Comparison of ENCODE assay signal across 8 mouse cellular contexts in the genomic region with DNA sequence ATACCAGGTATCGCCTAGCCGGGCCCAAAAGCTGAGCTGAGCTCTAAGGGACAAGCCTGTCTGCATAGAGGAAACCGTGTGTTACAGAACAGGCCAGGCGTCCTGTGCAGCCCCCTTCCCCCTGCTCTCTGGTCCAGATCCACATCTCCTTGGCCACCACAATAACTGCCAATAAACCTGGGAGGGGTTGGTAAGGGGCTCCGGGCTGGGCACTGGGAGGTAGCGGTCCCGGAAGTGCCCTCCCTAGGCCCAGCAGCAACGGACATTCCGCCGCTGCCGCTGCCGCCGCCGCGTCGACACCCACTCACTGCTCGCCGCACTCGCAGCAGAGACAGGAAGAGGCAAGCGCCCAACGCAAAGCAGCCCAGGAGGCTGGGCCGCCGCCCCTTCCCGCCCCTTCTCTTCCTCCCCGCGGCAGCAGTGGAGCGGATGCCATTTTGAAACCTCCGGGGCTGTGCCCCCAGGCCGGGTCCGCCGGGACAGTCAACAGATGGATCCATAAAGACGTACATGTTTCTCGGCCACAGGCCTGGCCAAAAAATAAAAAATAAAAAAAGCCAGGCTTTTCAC. TPM values are rescaled to one million over a fixed set of nuclear protein-coding genes. Genes with fewer than 3 reads are reported as not detected.
DNase-seq lines count a peak whose midpoint lies in the region; ATAC-seq lines count a peak whose summit lies in the region.

No protein-coding gene starts in this region.

- H3K36me3 ChIP-seq in hindbrain, embryonic 13.5 days: no peaks in the 10 kb centered on the region

- peak overlapping the region; percentile 94 for H3K9ac ChIP-seq in hindbrain, embryonic 13.5 days

- under 1% methylated on average over 32 of the region's 33 CpGs for WGBS in hindbrain, embryonic 13.5 days

- DNase-seq in NIH3T3 (ENCODE audit: low read depth): peak; percentile 88
- DNase-seq in cerebellum, postnatal 14 days: peak; percentile 50 to 55
- peak; percentile 78 to 80 for DNase-seq in frontal cortex, postnatal 36 days (ENCODE audit: low spot score in 2 of 2)
- peak; percentile 69 to 81 for DNase-seq in left cerebral cortex, adult 18-20 months (ENCODE audit: low spot score in 2 of 2)
- peak; percentile 91 to 94 for DNase-seq in lung, postnatal 4 days
- DNase-seq in right cerebral cortex, adult 18-20 months: peak; percentile 86
- peak; percentile 74 to 80 for DNase-seq in urinary bladder, adult 18-20 months (ENCODE audit: low spot score in 2 of 2)

- H3K27ac ChIP-seq in hindbrain, embryonic 13.5 days: peak overlapping the region; percentile 97

- peak overlapping the region; percentile 95 for H3K4me2 ChIP-seq in hindbrain, embryonic 13.5 days

- peaks cover 91% of the 10 kb centered on the region for H3K4me1 ChIP-seq in hindbrain, embryonic 13.5 days (replicated peaks)

- peak overlapping the region; percentile 84 for H3K4me3 ChIP-seq in hindbrain, embryonic 13.5 days

- H3K9me3 ChIP-seq in hindbrain, embryonic 13.5 days: no peaks in the 10 kb centered on the region

- H3K27me3 ChIP-seq in hindbrain, embryonic 13.5 days: no peaks in the 10 kb centered on the region

- no peak for ATAC-seq in hindbrain, embryonic 13.5 days (ENCODE audit: low FRiP score)

RNA-seq across cellular contexts. Expression of a gene that starts 2.0 kb away (rescaled TPM):
- polyA plus RNA-seq in hindbrain, embryonic 13.5 days (2015; fragmentation: Nextera tagmentation; extraction: Ambion mirVana): 335 and 338 TPM in 2 replicates
- total RNA-seq in left cerebral cortex, adult 18-20 months (2021): 100 to 1,000 TPM; 222 to 239 TPM

RNA-seq across cellular contexts. Expression of a gene that starts 24.1 kb away (rescaled TPM):
- polyA plus RNA-seq in hindbrain, embryonic 13.5 days (2015; fragmentation: Nextera tagmentation; extraction: Ambion mirVana): 3.4 and 4.2 TPM in 2 replicates
- 1 to 10 TPM; 3.5 to 4.5 TPM for total RNA-seq in left cerebral cortex, adult 18-20 months (2021)

RNA-seq across cellular contexts. Expression of a gene that starts 36.2 kb away (rescaled TPM):
- polyA plus RNA-seq in hindbrain, embryonic 13.5 days (2015; fragmentation: Nextera tagmentation; extraction: Ambion mirVana): 25.3 and 26.2 TPM in 2 replicates
- 10 to 100 TPM; 66.6 to 84.4 TPM for total RNA-seq in left cerebral cortex, adult 18-20 months (2021)

RNA-seq across cellular contexts. Expression of a gene that starts 45.7 kb away (rescaled TPM):
- 11.8 and 14.1 TPM in 2 replicates for polyA plus RNA-seq in hindbrain, embryonic 13.5 days (2015; fragmentation: Nextera tagmentation; extraction: Ambion mirVana)
- total RNA-seq in left cerebral cortex, adult 18-20 months (2021): 10 to 100 TPM; 11.3 to 11.9 TPM

RNA-seq across cellular contexts. Expression of a gene that starts 46.3 kb away (rescaled TPM):
- polyA plus RNA-seq in hindbrain, embryonic 13.5 days (2015; fragmentation: Nextera tagmentation; extraction: Ambion mirVana): 1.8 TPM in 2 replicates
- total RNA-seq in left cerebral cortex, adult 18-20 months (2021): under 1 TPM; 0.35 to 0.73 TPM
